Mouse (Mus musculus): Measurements from ENCODE around the gene Fbxl16. TPM values are rescaled to one million over a fixed set of nuclear protein-coding genes. Genes with fewer than 3 reads are reported as not detected.

The Fbxl16 gene
- polyA plus RNA-seq, 1 experiment, result 2.1 TPM

- no peak for DNase-seq (ENCODE audit: low read depth, low spot score)
Measured at GRCm38 (mm10) chr17:25837076-25837410, 28.2 kb downstream of the Fbxl16 start, which contains the start of gene Rhbdl1. TSS of gene Rhbdl1 (minus strand) at chr17:25837295.

GRCm38 (mm10) chr17:25837533-25837932 lies 28.6 kb downstream of the Fbxl16 start:
- 61% methylated on average over 3 of the region's 3 CpGs for WGBS
- no peak for DNase-seq (ENCODE audit: low read depth, low spot score)

More at GRCm38 (mm10) chr17:25837076-25837410, 28.2 kb downstream of the Fbxl16 start, which contains the start of gene Rhbdl1:
- WGBS, result 6% methylated on average over 29 of the region's 29 CpGs

- WGBS, result 76% methylated on average over 4 of the region's 4 CpGs
- DNase-seq (ENCODE audit: low read depth, low spot score), result no peak
Measured at GRCm38 (mm10) chr17:25838904-25839303, 30.0 kb downstream of the Fbxl16 start.

- 56% methylated on average over 14 of the region's 14 CpGs for WGBS
- no peak for DNase-seq (ENCODE audit: low read depth, low spot score)
Measured at GRCm38 (mm10) chr17:25839455-25840235, 30.8 kb downstream of the Fbxl16 start.

GRCm38 (mm10) chr17:25840519-25840918 lies 31.6 kb downstream of the Fbxl16 start:
- 95% methylated on average over 6 of the region's 6 CpGs for WGBS

GRCm38 (mm10) chr17:25841117-25841880 lies 32.4 kb downstream of the Fbxl16 start, which contains the start of gene Gm20683:
TSS of gene Gm20683 (minus strand) at chr17:25841763.
- DNase-seq (ENCODE audit: low read depth, low spot score), result no peak
- WGBS, result 89% methylated on average over 22 of the region's 22 CpGs

More at GRCm38 (mm10) chr17:25840519-25840918, 31.6 kb downstream of the Fbxl16 start:
- no peak for DNase-seq (ENCODE audit: low read depth, low spot score)

- WGBS, result 81% methylated on average over 3 of the region's 3 CpGs
- no peak for DNase-seq (ENCODE audit: low read depth, low spot score)
Measured at GRCm38 (mm10) chr17:25842509-25842908, 33.6 kb downstream of the Fbxl16 start.

GRCm38 (mm10) chr17:25843122-25843521 lies 34.2 kb downstream of the Fbxl16 start:
- 65% methylated on average over 4 of the region's 4 CpGs for WGBS

GRCm38 (mm10) chr17:25843636-25844395 lies 34.9 kb downstream of the Fbxl16 start:
- WGBS, result under 1% methylated on average over 37 of the region's 38 CpGs

More at GRCm38 (mm10) chr17:25843122-25843521, 34.2 kb downstream of the Fbxl16 start:
- no peak for DNase-seq (ENCODE audit: low read depth, low spot score)

GRCm38 (mm10) chr17:25844396-25844901 lies 35.6 kb downstream of the Fbxl16 start, which contains the start of gene Rhot2:
TSS of gene Rhot2 (minus strand) at chr17:25844851.
- peak; percentile 91 for DNase-seq (ENCODE audit: low read depth, low spot score)
- WGBS, result 2% methylated on average over 21 of the region's 21 CpGs

More at GRCm38 (mm10) chr17:25843636-25844395, 34.9 kb downstream of the Fbxl16 start:
- no peak for DNase-seq (ENCODE audit: low read depth, low spot score)

- 82% methylated on average over 6 of the region's 6 CpGs for WGBS
- no peak for DNase-seq (ENCODE audit: low read depth, low spot score)
Measured at GRCm38 (mm10) chr17:25860229-25860628, 51.3 kb downstream of the Fbxl16 start.

- WGBS, result 2% methylated on average over 65 of the region's 65 CpGs
- DNase-seq (ENCODE audit: low read depth, low spot score), result no peak
Measured at GRCm38 (mm10) chr17:25860832-25861703, 52.2 kb downstream of the Fbxl16 start, which contains the start of gene Wdr90. TSS of gene Wdr90 (minus strand) at chr17:25861501.

GRCm38 (mm10) chr17:25861704-25862612 lies 53.1 kb downstream of the Fbxl16 start:
- DNase-seq (ENCODE audit: low read depth, low spot score), result no peak
- 7% methylated on average over 6 of the region's 6 CpGs for WGBS

GRCm38 (mm10) chr17:25863681-25864080 lies 54.8 kb downstream of the Fbxl16 start:
- WGBS, result 39% methylated on average over 6 of the region's 6 CpGs
- no peak for DNase-seq (ENCODE audit: low read depth, low spot score)

- 80% methylated on average over 14 of the region's 14 CpGs for WGBS
- no peak for DNase-seq (ENCODE audit: low read depth, low spot score)
Measured at GRCm38 (mm10) chr17:25864311-25864710, 55.4 kb downstream of the Fbxl16 start.

- 22% methylated on average over 11 of the region's 11 CpGs for WGBS
- no peak for DNase-seq (ENCODE audit: low read depth, low spot score)
Measured at GRCm38 (mm10) chr17:25865288-25865687, 56.4 kb downstream of the Fbxl16 start.

GRCm38 (mm10) chr17:25866172-25866571 lies 57.3 kb downstream of the Fbxl16 start:
- no peak for DNase-seq (ENCODE audit: low read depth, low spot score)
- 63% methylated on average over 3 of the region's 3 CpGs for WGBS

- no peak for DNase-seq (ENCODE audit: low read depth, low spot score)
- whole genome bisulfite sequencing, result 6% methylated on average over 7 of the region's 7 CpGs
Measured at GRCm38 (mm10) chr17:25867509-25867835, 58.6 kb downstream of the Fbxl16 start.
